Mouse (Mus musculus) limb, embryonic 13.5 days (tissue): ENCODE measurements around the gene Cdc42ep1. TPM values are rescaled to one million over a fixed set of nuclear protein-coding genes. Genes with fewer than 3 reads are reported as not detected.

Experiments
- ATAC-seq: fragments of 200-750 bp; cut with Nextera tagmentation; 2 replicates; pipeline ENCODE4 v1.8.0; 2017; ENCODE audit warnings: low read depth, moderate number of reproducible peaks, moderate TSS enrichment; ENCODE audit not compliant: low FRiP score
- H3K27ac ChIP-seq: fragments of 300-500 bp; sonication (generic); 2 replicates; pipeline ENCODE4 v1.5.1; 2015; ENCODE audit warnings: inconsistent platforms, mild to moderate bottlenecking, moderate library complexity
- H3K27me3 ChIP-seq: fragments of 300-500 bp; sonication (generic); 2 replicates; pipeline ENCODE4 v1.6.1; 2015; ENCODE audit warnings: mild to moderate bottlenecking, inconsistent platforms
- H3K36me3 ChIP-seq: fragments of 300-500 bp; sonication (generic); 2 replicates; pipeline ENCODE4 v1.6.1; 2015; ENCODE audit warnings: inconsistent platforms, mild to moderate bottlenecking, moderate library complexity
- H3K4me1 ChIP-seq: fragments of 300-500 bp; sonication (generic); 2 replicates; pipeline ENCODE4 v1.6.1; 2015; ENCODE audit warnings: inconsistent platforms
- H3K4me2 ChIP-seq: fragments of 300-500 bp; sonication (generic); replicated peaks from 2 replicates; pipeline ENCODE4 v1.6.1; 2015; ENCODE audit warnings: inconsistent platforms, mild to moderate bottlenecking, moderate library complexity
- H3K4me3 ChIP-seq: fragments of 300-500 bp; sonication (generic); 2 replicates; pipeline ENCODE4 v1.5.1; 2015; ENCODE audit warnings: moderate library complexity, mild to moderate bottlenecking, inconsistent platforms
- H3K9ac ChIP-seq: fragments of 300-500 bp; sonication (generic); 2 replicates; pipeline ENCODE4 v1.6.1; 2015; ENCODE audit warnings: mild to moderate bottlenecking, inconsistent platforms
- H3K9me3 ChIP-seq: fragments of 300-500 bp; sonication (generic); 2 replicates; pipeline ENCODE4 v1.6.1; 2016; ENCODE audit warnings: inconsistent platforms
- WGBS: fragments of 180-500 bp; shearing (Covaris S2); methylation state at CpG from one replicate; pipeline ENCODE4 v1.1.7; 2015; 5-methylcytosine and 5-hydroxymethylcytosine counted together
- polyA plus RNA-seq: library from polyadenylated mRNA; unstranded; fragments of >200 nt; fragmentation: Nextera tagmentation; extraction: Ambion mirVana; gene quantifications from 2 replicates; pipeline ENCODE4 v1.2.1, GENCODE M21; 2015

The Cdc42ep1 gene
- polyA plus RNA-seq, 1 experiment from 2014 or later, result 19.1 TPM

- Histone ChIP-seq H3K9me3 (no peaks in the 10 kb centered on the region), H3K27ac (no peak overlapping the region), H3K27me3 (peaks cover 73% of the 10 kb centered on the region), H3K4me3 (no peak overlapping the region), H3K9ac (no peak overlapping the region), H3K4me2 (no peak overlapping the region), H3K36me3 (no peaks in the 10 kb centered on the region), H3K4me1 (peaks cover 35% of the 10 kb centered on the region)
- WGBS, result 63% methylated on average over 3 of the region's 3 CpGs
- ATAC-seq, result no peak
Observed at GRCm38 (mm10) chr15:78807141-78807540, 35.3 kb upstream of the Cdc42ep1 start.

GRCm38 (mm10) chr15:78808980-78809379, 33.4 kb upstream of the Cdc42ep1 start:
- ATAC-seq, result no peak
- H3K4me3 ChIP-seq, result no peak overlapping the region
- WGBS, result 70% methylated on average over 2 of the region's 2 CpGs
- no peak overlapping the region for H3K4me2 ChIP-seq
- peaks cover 55% of the 10 kb centered on the region for H3K27me3 ChIP-seq
- H3K36me3 ChIP-seq, result no peaks in the 10 kb centered on the region
- H3K4me1 ChIP-seq, result peaks cover 20% of the 10 kb centered on the region
- no peak overlapping the region for H3K9ac ChIP-seq
- H3K27ac ChIP-seq, result no peak overlapping the region
- H3K9me3 ChIP-seq, result no peaks in the 10 kb centered on the region

GRCm38 (mm10) chr15:78809739-78810138, 32.7 kb upstream of the Cdc42ep1 start:
- Histone ChIP-seq H3K27ac (no peak overlapping the region), H3K4me3 (no peak overlapping the region), H3K9ac (no peak overlapping the region), H3K9me3 (no peaks in the 10 kb centered on the region), H3K4me1 (peaks cover 20% of the 10 kb centered on the region), H3K36me3 (no peaks in the 10 kb centered on the region), H3K4me2 (no peak overlapping the region), H3K27me3 (peaks cover 47% of the 10 kb centered on the region)
- no peak for ATAC-seq
- WGBS, result 43% methylated on average over 9 of the region's 9 CpGs

GRCm38 (mm10) chr15:78810146-78810545, 32.3 kb upstream of the Cdc42ep1 start:
- Histone ChIP-seq H3K27ac (no peak overlapping the region), H3K4me1 (peaks cover 20% of the 10 kb centered on the region), H3K4me3 (no peak overlapping the region), H3K4me2 (no peak overlapping the region), H3K27me3 (peaks cover 43% of the 10 kb centered on the region), H3K36me3 (no peaks in the 10 kb centered on the region), H3K9me3 (no peaks in the 10 kb centered on the region), H3K9ac (no peak overlapping the region)
- no peak for ATAC-seq
- 71% methylated on average over 9 of the region's 9 CpGs for WGBS

- no peak overlapping the region for H3K4me2 ChIP-seq
- peaks cover 10% of the 10 kb centered on the region for H3K4me1 ChIP-seq
- no peak overlapping the region for H3K27ac ChIP-seq
- no peak overlapping the region for H3K4me3 ChIP-seq
- H3K9me3 ChIP-seq, result no peaks in the 10 kb centered on the region
- 90% methylated on average over 4 of the region's 4 CpGs for WGBS
- H3K9ac ChIP-seq, result no peak overlapping the region
- H3K27me3 ChIP-seq, result peaks cover 9% of the 10 kb centered on the region
- H3K36me3 ChIP-seq, result no peaks in the 10 kb centered on the region
- ATAC-seq, result no peak
Observed at GRCm38 (mm10) chr15:78813603-78814002, 28.8 kb upstream of the Cdc42ep1 start.

- Histone ChIP-seq H3K27ac (no peak overlapping the region), H3K4me3 (no peak overlapping the region), H3K9ac (no peak overlapping the region), H3K4me1 (peaks cover 2% of the 10 kb centered on the region; the same call in 1 of the 2 replicates), H3K27me3 (peaks cover 5% of the 10 kb centered on the region), H3K36me3 (no peaks in the 10 kb centered on the region), H3K9me3 (no peaks in the 10 kb centered on the region), H3K4me2 (no peak overlapping the region)
- ATAC-seq, result peak; percentile 40; the same call in 1 of the 2 replicates
- 45% methylated on average over 11 of the region's 11 CpGs for WGBS
Observed at GRCm38 (mm10) chr15:78815314-78816073, 26.9 kb upstream of the Cdc42ep1 start.

GRCm38 (mm10) chr15:78816074-78816391, 26.4 kb upstream of the Cdc42ep1 start:
- no peaks in the 10 kb centered on the region for H3K36me3 ChIP-seq
- ATAC-seq, result no peak
- no peak overlapping the region for H3K4me3 ChIP-seq
- WGBS, result 55% methylated on average over 6 of the region's 6 CpGs
- no peak overlapping the region for H3K9ac ChIP-seq
- H3K27me3 ChIP-seq, result peaks cover 10% of the 10 kb centered on the region
- H3K9me3 ChIP-seq, result no peaks in the 10 kb centered on the region
- H3K4me1 ChIP-seq, result peaks cover 5% of the 10 kb centered on the region; the same call in 1 of the 2 replicates
- no peak overlapping the region for H3K27ac ChIP-seq
- H3K4me2 ChIP-seq, result no peak overlapping the region

- no peak overlapping the region for H3K9ac ChIP-seq
- WGBS, result 23% methylated on average over 28 of the region's 28 CpGs
- H3K4me2 ChIP-seq, result no peak overlapping the region
Observed at GRCm38 (mm10) chr15:78826213-78827204, 15.9 kb upstream of the Cdc42ep1 start.

GRCm38 (mm10) chr15:78828315-78828714, 14.1 kb upstream of the Cdc42ep1 start:
- H3K4me2 ChIP-seq, result no peak overlapping the region
- H3K4me1 ChIP-seq, result peaks cover 30% of the 10 kb centered on the region
- H3K9me3 ChIP-seq, result no peaks in the 10 kb centered on the region
- no peak overlapping the region for H3K4me3 ChIP-seq
- no peak overlapping the region for H3K27ac ChIP-seq
- H3K27me3 ChIP-seq, result peaks cover 29% of the 10 kb centered on the region
- H3K36me3 ChIP-seq, result no peaks in the 10 kb centered on the region
- 20% methylated on average over 5 of the region's 5 CpGs for WGBS
- no peak overlapping the region for H3K9ac ChIP-seq
- no peak for ATAC-seq

More at GRCm38 (mm10) chr15:78826213-78827204, 15.9 kb upstream of the Cdc42ep1 start:
- H3K36me3 ChIP-seq, result no peaks in the 10 kb centered on the region
- ATAC-seq, result peak; percentile 64
- H3K27me3 ChIP-seq, result peaks cover 29% of the 10 kb centered on the region
- no peak overlapping the region for H3K27ac ChIP-seq
- peaks cover 13% of the 10 kb centered on the region for H3K4me1 ChIP-seq
- H3K9me3 ChIP-seq, result no peaks in the 10 kb centered on the region
- no peak overlapping the region for H3K4me3 ChIP-seq

GRCm38 (mm10) chr15:78829636-78830035, 12.8 kb upstream of the Cdc42ep1 start:
- Histone ChIP-seq H3K4me2 (no peak overlapping the region), H3K36me3 (no peaks in the 10 kb centered on the region), H3K27me3 (peaks cover 29% of the 10 kb centered on the region), H3K9me3 (no peaks in the 10 kb centered on the region), H3K27ac (no peak overlapping the region), H3K4me3 (no peak overlapping the region), H3K4me1 (peaks cover 39% of the 10 kb centered on the region), H3K9ac (no peak overlapping the region)
- ATAC-seq, result no peak
- 90% methylated on average over 1 of the region's 1 CpGs for WGBS

GRCm38 (mm10) chr15:78830742-78831719, 11.4 kb upstream of the Cdc42ep1 start:
- no peak overlapping the region for H3K4me3 ChIP-seq
- 47% methylated on average over 10 of the region's 10 CpGs for WGBS
- H3K4me1 ChIP-seq, result peaks cover 53% of the 10 kb centered on the region
- ATAC-seq, result no peak
- no peaks in the 10 kb centered on the region for H3K36me3 ChIP-seq
- no peaks in the 10 kb centered on the region for H3K9me3 ChIP-seq
- no peak overlapping the region for H3K9ac ChIP-seq
- H3K4me2 ChIP-seq, result peak overlapping the region; percentile 31; the same call in 1 of the 2 replicates
- peaks cover 24% of the 10 kb centered on the region for H3K27me3 ChIP-seq
- peak overlapping the region; percentile 11; the same call in 1 of the 2 replicates for H3K27ac ChIP-seq
